ENCODE assay signal across 8 mouse cellular contexts in the genomic region with DNA sequence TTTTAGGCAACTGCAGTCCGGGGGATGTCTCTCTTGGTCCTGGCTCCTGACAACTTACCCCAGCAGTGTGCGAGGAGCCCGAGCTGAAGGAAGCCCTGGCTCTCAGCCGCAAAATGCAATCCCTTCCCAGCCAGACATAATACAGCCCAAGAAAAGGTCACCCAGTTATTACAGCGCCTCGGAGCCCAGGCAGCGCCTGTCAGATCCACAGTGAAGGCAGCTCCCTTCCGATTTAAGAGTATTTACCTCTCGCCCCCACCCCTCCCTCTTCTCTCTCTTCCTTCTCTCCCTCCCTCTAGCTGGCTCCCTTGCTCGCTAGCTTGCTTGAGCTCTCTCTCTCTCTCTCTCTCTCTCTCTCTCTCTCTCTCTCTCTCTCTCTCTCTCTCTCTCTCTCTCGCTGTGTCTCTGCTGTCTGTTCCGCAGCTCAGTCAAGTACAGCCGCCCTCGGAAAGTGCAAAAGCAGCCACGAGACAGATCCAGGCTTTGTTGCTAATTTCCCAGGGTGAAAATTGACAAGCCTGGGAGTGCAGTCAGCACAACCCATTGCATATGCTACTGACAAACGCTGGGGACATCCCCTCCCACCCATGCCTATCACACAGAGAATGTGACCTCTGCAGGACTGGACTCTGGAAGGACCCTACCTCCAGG.
DNase-seq lines count a peak whose midpoint lies in the region; ATAC-seq and TF ChIP-seq lines count a peak whose summit lies in the region.

No protein-coding gene starts in this region.

- H3K9me3 ChIP-seq in midbrain, postnatal 0 days (ENCODE audit: low read length), result no peaks in the 10 kb centered on the region

- peak overlapping the region; percentile 54 for H3K4me3 ChIP-seq in midbrain, postnatal 0 days (ENCODE audit: low read depth, low read length)

- no peaks in the 10 kb centered on the region for H3K36me3 ChIP-seq in midbrain, postnatal 0 days (ENCODE audit: insufficient read depth, low read length)

- TF ChIP-seq CTCF in brain, embryonic 14.5 days (IDR thresholded peaks at IDR 0.05; ENCODE audit: borderline replicate concordance, extremely low read depth, insufficient read depth, insufficient read length), result no peak
- peak; percentile 8; the same call in 1 of the 2 replicates for TF ChIP-seq CTCF in midbrain, postnatal 0 days (IDR thresholded peaks at IDR 0.05)

- no peaks in the 10 kb centered on the region for H3K27me3 ChIP-seq in midbrain, postnatal 0 days (ENCODE audit: insufficient read depth, low read length)

- no peaks in the 10 kb centered on the region for H3K4me1 ChIP-seq in midbrain, postnatal 0 days (ENCODE audit: insufficient read depth, low read length)

- H3K27ac ChIP-seq in midbrain, postnatal 0 days (ENCODE audit: low read depth, low read length), result peak overlapping the region; percentile 74

- WGBS in midbrain, postnatal 0 days, result 1% methylated on average over 16 of the region's 16 CpGs

- peak; percentile 5; the same call in 1 of the 2 replicates for ATAC-seq in granulocyte monocyte progenitor cell, adult 5-6 weeks (replicated peaks; ENCODE audit: poor library complexity, severe bottlenecking)
- ATAC-seq in midbrain, postnatal 0 days (ENCODE audit: low FRiP score), result peak; percentile 29

- DNase-seq in cerebellum, postnatal 10 days, result peak; percentile 38 to 39
- DNase-seq in cerebellum, adult 9-11 months, result no peak
- peak; percentile 86 for DNase-seq in brain, embryonic 14.5 days (ENCODE audit: low read depth)
- DNase-seq in left cerebral cortex, adult 11 months (ENCODE audit: low spot score), result peak; percentile 59
- peak; percentile 61 for DNase-seq in midbrain, postnatal 0 days (ENCODE audit: low spot score)
- DNase-seq in thymus, postnatal 14 days, result no peak
- no peak for DNase-seq in cerebellum, postnatal 36 days

- TF ChIP-seq POLR2A in brain, embryonic 14.5 days (IDR thresholded peaks at IDR 0.05; ENCODE audit: borderline replicate concordance, extremely low read depth, insufficient read depth, insufficient read length, poor library complexity, severe bottlenecking), result no peak

- peak overlapping the region; percentile 71 for H3K4me2 ChIP-seq in midbrain, postnatal 0 days (ENCODE audit: low read depth, low read length, poor library complexity, severe bottlenecking)

- peak overlapping the region; percentile 68 for H3K9ac ChIP-seq in midbrain, postnatal 0 days (replicated peaks; ENCODE audit: low read length, poor library complexity, severe bottlenecking)

Comparison
In these comparisons a context has a peak if more than half of its experiments do, and no peak if none do; other contexts are left out.
1. DNase-seq: peak in cerebellum, postnatal 10 days (2 of 2), brain, embryonic 14.5 days (single experiment), left cerebral cortex, adult 11 months (single experiment) and midbrain, postnatal 0 days (single experiment); none in cerebellum, adult 9-11 months (single experiment), thymus, postnatal 14 days (single experiment) and cerebellum, postnatal 36 days (0 of 2).